Mouse (Mus musculus) large intestine, adult 2 months (tissue): ENCODE measurements around the gene Mpo. TPM values are rescaled to one million over a fixed set of nuclear protein-coding genes. Genes with fewer than 3 reads are reported as not detected.

ENCODE experiments used
- DNase-seq: peaks from one replicate; pipeline ENCODE4 v3.0.0-alpha.2; 2012; ENCODE audit warnings: low read depth, low spot score
- WGBS: fragments of 180-500 bp; shearing (Covaris S2); methylation state at CpG from one replicate; pipeline ENCODE4 v1.1.7; 2018; 5-methylcytosine and 5-hydroxymethylcytosine counted together
- polyA plus RNA-seq: library from polyadenylated mRNA; depleted of rRNA; stranded (reverse); fragments of >200 nt; gene quantifications from 2 replicates; pipeline ENCODE4 v1.2.3, GENCODE M21; 2012; rRNA removed

The Mpo gene
- 0.06 and 0.08 TPM in 2 replicates for polyA plus RNA-seq

GRCm38 (mm10) chr11:87793460-87793859 is at the start of gene Mpo:
Gene Mpo (plus strand): TSS chr11:87793581.
- no peak for DNase-seq
- 42% methylated on average over 3 of the region's 3 CpGs for WGBS

DNA sequence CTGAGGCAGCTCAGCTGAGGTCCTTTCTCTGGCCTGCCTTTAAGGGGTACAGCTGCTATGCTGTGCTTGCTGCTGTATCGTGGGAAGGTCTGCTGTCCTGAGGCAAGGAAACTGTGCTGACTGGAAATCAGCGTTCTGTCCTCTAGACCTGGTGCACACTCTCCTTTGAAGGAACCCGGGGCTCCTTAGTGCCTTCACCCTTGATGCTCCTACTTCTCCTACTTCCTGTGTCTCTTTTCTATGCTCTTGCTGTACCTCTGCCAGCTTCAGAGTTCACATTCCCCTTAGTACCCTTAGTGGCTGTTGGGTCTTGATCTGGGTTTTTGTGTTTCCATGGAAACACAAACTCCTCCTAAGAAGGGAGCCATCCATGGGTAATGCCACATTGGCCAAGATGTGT is 49.7 kb upstream of the Mpo start:
- DNase-seq, result no peak
- WGBS, result 89% methylated on average over 3 of the region's 3 CpGs

DNA sequence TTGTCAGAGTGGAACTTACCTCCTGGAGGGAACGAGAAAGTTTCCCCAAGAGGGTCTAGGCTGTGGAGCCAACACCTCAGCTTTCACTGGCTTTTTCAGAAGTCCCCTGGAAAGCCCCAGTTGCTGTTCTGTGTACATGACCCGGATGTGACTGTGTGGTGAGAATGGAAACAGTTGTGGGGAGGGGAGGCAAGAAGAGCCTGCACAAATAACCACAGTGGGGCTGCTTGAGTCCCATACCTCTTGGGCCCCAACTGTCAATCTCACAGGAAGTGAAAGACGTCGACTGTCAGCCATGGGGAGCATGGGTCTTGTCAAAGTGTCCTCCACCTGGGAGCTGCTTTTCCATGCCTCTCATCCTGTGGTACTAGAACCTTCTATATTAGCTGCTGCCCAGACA is 48.4 kb upstream of the Mpo start:
- DNase-seq, result no peak
- 71% methylated on average over 4 of the region's 4 CpGs for WGBS

DNA sequence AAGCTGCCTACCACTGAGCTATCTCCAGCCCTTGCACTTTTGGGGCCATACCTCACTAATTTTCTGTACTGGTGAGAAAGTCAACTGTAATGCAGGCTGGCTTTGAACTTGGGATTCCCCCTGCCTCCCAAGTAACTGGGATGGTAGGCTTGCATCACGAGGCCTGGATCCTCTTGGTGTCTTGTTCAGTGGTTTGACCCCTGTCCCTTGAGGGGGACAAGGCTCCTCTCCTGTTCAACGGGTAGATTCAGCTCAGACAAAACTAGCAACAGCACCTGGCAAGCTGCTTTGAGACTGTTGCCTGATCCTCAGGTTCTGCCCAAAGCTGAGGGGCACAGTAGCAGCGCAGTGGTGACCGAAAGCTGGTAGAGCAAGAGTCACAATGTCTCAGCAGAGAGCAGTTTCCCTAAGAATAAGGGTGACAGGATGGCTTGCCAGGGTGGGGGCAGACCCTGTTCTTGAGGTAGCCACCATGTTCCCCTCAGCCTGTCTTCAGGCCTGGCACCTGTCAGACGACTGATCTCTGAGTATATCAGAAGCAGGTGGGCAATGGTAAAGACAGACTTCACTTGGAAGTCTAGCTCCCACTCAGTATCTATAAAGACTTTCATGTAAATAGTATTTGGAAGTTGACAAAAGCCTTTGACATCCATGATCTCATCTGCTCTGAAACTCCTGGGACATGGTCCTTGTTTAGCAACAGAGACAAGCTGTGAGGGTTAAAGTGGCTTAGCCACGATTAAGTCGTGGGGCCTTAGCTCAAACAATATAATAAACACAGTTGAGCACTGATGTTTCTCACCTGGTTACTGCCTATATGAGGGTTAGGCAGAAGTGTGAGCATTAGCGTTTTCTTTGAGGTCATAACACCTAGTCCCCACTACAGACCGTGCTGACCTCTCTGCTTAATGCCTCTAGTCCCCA is 47.5 kb upstream of the Mpo start:
- 73% methylated on average over 9 of the region's 9 CpGs for WGBS
- no peak for DNase-seq

- 88% methylated on average over 5 of the region's 5 CpGs for WGBS
- no peak for DNase-seq
These were observed 46.1 kb upstream of the Mpo start for GRCm38 (mm10) chr11:87747312-87747711.

GRCm38 (mm10) chr11:87747716-87748115 is 45.7 kb upstream of the Mpo start:
- 91% methylated on average over 7 of the region's 7 CpGs for WGBS
- DNase-seq, result no peak

GRCm38 (mm10) chr11:87748132-87749119 is 45.0 kb upstream of the Mpo start:
- DNase-seq, result no peak
- WGBS, result 22% methylated on average over 19 of the region's 19 CpGs

DNA sequence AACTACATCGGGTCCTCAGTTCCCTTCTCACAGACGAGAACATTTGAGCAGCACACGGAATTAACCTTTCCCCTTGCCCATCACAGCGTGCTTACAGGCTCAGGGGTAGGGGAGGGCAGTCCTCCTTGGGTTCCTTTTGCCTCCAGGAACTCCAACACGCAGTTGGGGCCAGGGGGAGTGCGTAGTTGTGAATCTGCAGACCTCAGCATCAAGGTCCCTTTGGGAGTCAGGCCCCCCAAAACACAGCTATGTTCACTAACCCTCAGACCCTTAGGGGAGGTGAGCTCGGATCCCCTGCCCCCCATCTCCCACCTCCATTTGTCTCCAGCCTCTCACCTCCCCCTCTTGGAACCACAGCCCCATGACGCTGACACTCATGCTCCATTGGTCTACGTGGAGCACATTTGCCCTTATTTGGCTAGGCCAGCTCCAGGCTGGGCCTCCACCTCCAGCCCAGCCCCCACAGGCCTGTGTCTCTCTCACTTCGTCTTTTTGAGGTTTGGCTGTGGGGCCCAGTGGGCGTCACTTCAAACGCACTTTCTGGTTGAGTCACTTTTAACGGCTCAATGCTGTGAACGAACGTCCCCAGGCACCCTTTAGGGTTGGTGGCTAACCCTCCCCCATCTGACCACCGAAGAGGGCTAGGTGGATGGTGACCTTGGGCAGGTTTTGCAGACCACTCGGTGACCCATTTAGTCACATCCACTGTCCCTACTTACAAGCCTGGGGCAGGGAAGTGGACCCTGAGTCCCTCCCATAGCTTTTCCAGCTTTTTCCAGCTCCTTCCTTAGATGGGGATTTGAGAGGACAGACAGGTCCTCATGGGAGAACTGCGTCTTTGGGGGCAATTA is 44.0 kb upstream of the Mpo start:
- 48% methylated on average over 18 of the region's 18 CpGs for WGBS
- DNase-seq, result no peak

DNA sequence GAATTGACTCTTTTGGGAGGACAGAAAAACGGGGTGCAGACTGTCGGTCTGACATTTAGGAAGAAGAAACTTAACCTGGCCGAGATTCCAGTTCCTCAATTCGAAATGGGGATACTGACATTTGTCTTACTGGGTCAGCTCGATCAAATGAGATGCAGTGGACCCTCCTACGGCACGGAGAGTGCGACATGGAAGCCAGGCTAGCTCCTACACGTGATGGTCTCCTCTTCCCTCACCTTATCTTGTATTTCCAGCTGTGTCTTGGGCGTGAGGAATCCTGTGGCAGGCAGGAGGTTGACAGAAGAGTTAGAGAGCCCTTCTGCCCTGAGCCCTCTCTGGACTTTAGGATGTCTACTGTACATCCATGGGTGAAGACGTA is 43.3 kb upstream of the Mpo start:
- WGBS, result 75% methylated on average over 11 of the region's 11 CpGs
- DNase-seq, result no peak

DNA sequence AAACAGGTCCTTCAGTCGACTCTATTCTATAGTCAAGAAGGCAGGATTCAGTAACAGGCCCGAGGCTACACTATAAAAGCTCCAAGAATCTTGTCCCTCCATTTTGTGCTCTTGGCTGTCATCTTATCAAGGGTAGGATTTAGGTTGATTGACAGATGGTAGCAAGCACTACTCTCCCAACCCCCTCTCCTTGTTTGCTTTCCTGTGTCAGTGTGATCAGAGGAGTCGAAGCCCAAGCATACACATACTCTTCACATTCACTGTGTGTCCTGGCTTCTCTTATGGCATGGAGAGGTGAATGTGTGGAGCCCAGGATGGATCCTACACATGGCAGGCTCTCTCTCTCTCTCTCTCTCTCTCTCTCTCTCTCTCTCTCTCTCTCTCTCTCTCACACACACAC is 42.9 kb upstream of the Mpo start:
- WGBS, result 71% methylated on average over 3 of the region's 3 CpGs
- no peak for DNase-seq

- WGBS, result 71% methylated on average over 8 of the region's 8 CpGs
- no peak for DNase-seq
These were observed 42.4 kb upstream of the Mpo start for GRCm38 (mm10) chr11:87751031-87751430.

GRCm38 (mm10) chr11:87751491-87751966 is 41.9 kb upstream of the Mpo start:
- no peak for DNase-seq

DNA sequence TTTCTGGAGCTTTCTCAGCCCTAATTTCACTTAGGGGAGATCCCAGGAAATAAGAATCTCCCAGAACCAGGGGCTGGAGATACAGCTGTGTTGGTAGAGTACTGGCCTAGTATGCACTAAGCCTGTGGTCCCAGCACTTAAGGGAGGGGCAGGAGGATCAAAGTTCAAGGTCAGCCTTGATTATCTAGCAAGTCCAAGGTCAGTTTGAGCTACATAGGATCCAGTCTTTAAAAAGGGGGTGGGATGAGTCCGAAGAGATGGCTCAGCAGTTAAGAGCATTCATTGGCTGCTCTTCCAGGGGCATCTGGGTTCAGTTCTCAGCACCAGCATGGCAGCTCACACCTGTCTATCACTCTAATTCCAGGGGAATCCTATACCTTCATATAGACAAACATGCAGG is 41.1 kb upstream of the Mpo start:
- DNase-seq, result no peak
- WGBS, result 72% methylated on average over 1 of the region's 1 CpGs

More at GRCm38 (mm10) chr11:87751491-87751966, 41.9 kb upstream of the Mpo start:
- WGBS, result 55% methylated on average over 4 of the region's 4 CpGs

DNA sequence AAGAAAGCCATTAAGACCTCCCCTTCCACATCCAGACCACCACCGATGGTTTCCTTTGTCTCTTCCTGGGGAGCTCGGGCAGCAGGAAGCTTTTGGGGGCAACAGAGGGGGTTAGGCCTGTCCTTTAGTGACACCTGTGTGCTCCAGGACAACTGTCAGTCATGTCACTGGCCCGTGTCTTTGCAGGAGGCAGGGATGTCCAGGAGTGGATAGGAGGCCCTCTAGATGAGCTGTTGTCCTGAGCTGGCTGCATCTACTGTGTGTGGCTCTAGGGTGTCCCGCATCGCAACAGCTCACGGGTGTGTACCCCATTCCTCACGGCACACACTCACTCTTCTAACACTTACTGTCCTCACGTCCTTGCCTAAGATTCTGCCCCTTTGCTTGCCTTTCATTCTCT is 40.1 kb upstream of the Mpo start:
- DNase-seq, result no peak
- 80% methylated on average over 8 of the region's 8 CpGs for whole genome bisulfite sequencing

DNA sequence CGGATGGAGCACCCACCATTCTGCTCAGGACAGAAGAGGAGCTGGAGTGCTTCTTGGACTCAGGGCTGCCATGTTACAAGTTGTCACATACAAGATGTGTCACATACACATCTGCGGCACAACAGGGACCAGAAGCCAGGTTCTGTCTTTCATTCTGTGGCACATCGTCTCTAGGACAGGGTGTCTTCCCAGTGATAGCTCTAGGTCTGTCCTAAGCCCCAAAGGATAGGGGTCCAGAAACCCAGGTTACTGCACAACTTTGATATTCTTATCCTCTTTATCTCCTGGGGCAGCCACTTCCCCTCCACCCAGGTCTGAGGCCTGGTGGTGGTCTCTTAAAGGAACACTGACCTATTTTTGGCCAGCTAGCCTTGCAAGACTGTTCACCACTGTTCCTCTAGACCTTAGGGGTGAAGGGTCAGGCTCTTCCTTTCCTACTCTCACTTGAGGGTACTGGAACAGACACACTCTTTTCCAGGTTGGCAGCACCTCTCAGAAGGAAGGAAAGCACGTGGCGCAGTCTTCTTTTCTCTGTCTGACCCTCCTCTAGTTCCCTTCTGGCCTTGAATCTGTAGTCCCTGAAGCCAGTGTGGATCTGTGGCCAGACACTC is 39.4 kb upstream of the Mpo start:
- no peak for DNase-seq
- WGBS, result 77% methylated on average over 5 of the region's 5 CpGs

DNA sequence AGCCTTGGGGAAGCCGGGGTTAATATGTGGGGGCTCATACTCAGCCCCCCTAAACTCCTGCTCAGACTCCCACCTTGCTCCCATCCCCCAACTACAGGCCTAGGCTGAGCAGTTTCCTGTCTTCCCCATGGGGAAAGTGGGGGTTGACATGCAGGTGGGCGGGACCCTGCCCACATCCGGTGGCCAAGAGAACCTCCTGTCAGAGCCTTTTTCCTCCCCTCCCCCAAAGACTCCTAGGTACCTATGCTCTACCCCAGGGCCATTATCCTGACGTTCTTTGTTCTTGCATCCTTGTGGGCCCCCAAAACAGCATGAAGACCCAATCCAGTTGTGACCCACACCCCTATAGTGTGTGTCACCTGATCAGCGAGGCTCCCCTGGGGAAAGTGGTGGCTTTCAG is 38.8 kb upstream of the Mpo start:
- WGBS, result 65% methylated on average over 5 of the region's 5 CpGs
- no peak for DNase-seq

DNA sequence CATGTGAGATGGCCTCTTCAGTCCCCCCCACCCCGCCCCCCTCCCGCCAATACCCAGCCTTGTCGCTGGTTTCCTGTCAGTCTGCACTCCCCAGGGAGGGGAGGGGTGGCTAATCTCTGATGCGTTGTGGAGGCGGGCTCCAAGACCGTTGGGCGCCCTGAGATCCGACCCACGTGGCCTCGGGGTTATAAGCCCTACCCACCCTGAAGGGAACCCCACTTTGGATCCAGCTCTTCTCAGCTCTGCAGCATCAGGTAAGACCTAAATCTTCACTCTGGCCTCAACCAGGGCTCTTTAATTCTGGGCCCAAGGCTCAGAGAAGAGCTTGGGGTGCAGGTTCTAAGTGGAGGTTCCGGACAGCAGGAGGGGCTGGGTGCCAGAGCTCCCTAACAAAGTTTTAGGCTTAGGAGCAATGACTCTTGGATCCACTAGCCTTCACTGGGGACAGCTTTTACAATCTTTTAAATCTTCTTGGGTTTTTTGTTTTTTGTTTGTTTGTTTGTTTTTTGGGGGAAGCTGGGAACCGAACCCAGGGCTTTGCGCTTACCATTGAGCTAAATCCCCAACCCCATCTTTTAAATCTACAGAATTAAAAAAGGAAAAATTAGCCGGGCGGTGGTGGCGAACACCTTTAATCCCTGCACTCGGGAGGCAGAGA is 37.9 kb upstream of the Mpo start:
- 65% methylated on average over 17 of the region's 17 CpGs for WGBS
- no peak for DNase-seq

GRCm38 (mm10) chr11:87756251-87756820 is 37.0 kb upstream of the Mpo start:
- WGBS, result 78% methylated on average over 15 of the region's 15 CpGs
- no peak for DNase-seq
